Mouse (Mus musculus) brain, embryonic 18.5 days (tissue): ENCODE measurements around the gene Ano6.

Experiments used
- DNase-seq: peaks from one replicate; pipeline ENCODE4 v3.0.0-alpha.2; 2012; ENCODE audit warnings: low read depth, low spot score

The Ano6 gene

DNA sequence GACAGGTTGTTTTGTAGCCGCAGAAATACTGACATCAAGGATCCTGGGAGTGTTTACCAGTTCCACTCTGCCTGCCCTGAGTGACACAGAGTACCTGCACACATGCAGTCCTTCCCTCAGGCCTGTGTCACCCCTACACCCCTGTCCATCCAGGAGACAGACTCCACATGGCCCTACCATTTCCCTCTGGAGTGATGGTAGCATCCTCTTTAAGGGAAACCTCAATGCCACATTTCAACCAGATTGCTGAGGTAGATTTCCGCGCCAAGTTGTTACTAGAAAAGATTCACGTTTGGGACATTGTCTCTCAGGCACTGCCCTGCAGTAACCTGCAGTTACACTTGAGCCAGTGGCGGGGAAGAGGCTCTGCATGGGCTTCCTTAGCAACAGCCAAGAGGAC, 97.9 kb downstream of the Ano6 start:
- no peak for DNase-seq

DNA sequence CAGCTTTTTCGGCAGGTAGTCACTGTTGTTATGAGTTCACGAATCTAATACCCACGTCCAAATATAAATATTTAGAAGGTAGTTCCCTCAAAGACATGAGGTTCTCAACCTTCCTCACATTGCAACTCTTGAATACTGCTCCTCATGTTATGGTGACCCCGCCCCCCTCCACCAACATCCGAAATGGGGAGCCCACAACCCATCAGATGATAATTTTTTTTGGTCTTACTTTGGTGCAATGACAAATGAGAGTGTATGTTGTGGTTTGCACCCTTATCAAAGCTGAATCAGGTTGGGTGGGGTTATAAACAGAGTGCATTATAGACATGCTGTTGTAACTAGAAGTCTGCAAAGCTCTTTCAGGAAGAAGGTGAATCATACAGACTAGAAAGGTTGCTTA, 99.7 kb downstream of the Ano6 start:
- DNase-seq, result no peak

DNA sequence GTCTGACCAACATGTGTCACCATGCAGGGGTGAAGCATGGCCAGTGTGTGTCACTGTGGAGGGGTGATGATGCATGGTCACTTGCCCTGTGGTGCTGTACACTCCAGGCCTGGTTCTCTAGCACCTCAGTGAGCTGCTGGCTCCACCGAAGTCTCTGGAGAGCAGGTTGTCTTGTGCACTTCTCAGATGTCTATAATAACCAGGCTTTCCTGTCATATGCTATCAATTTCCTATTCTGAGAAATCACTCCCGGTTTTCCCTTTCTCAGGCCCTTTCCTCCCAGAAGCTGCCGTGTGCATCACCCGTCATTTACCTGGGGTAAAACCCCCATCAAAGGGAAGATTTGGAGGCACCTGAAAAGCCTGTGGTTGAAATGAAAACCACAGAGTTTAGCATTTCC, 101.5 kb downstream of the Ano6 start:
- no peak for DNase-seq

DNA sequence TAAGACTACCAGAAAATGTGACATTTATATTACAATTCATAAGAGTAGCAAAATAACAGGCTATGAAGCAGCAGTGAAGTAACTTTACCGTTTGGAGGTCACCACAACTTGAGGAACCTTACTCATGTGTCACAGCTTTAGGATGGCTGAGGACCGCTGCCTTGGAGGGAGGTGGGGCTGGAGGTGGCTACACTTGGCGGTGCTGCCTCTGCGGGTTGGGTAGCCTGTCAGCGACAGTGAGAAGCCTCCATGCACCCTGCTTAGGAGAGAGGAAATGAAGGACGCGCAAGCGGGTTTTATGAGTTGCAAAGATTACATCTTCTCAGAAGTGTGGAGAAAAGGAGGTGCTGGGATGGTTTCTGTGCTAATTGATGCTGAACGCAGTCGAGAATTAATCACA, 102.3 kb downstream of the Ano6 start:
- no peak for DNase-seq

DNA sequence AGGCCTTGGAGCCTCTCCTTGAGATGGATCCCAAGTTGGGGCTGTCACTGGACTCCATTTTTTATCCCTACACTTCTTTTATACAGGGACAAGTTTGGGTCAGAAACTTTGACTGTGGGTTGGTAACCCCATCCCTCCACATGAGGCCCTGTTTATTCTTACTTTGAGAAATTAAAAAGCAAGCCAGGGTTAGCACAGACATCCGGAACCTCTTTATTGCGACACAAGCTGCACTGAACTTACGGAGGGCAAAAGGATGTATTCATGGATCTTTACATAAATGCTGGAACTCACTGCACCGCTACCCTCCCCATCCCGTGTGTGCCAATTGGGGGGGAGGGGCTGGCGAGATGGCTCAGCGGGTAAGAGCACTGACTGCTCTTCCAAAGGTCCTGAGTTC, 105.1 kb downstream of the Ano6 start:
- DNase-seq, result no peak

DNA sequence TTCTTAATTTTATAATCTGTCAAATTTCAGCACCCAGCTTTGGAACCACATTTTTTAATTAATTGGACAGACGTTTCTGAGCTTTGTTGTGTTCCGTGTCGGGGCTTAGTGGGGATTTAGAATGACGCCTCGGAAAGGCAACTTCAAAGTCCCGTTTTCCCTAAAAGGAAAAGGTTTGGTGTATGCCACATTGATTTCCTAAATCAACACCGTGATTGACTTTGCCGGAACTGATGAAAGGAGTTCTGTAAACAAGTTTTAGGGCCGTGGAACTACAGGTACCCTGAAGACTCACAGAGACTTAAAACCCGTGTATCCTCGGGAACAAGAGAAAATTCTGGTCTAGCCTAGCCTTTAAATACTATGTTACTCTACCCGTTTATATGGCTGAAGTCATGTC, 107.0 kb downstream of the Ano6 start:
- DNase-seq, result no peak

DNA sequence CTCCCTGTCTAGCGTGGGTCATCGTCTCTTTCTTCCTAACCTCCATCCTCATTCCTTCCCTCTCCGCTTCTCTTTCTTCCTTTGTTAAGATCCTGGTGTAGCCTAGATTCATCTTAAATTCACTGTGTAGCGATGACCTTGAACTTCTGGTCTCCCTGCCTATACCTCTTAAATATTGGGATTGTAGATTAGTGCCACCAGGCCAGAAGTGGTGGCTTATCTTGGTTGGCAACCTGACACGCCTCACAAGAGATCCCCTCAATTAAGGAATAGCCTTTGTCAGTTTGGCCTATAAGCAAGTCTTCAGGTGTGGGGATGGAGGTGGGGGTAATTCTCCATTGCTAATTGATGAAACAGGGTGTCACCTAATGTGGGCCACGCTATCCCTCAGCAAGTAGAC, 107.8 kb downstream of the Ano6 start:
- no peak for DNase-seq

DNA sequence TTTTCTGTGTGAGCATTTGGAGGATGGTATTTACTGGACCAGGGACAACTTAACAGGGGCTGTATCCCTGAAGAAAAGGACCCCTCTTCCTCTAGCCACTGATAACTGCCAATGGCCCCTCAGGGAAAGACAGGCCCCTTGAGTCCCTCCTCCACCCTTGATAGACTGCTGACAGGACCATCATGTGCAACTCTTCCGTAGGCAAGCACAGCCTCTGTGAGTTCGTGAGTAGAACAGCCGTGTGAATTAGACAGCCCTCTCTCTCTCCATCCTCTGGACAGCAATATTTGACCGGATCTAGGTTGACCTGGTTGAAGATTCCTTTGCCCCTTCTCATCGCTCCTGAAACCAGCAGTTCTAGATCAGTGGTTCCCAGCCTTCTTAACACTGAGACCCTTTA, 111.8 kb downstream of the Ano6 start:
- DNase-seq, result no peak

DNA sequence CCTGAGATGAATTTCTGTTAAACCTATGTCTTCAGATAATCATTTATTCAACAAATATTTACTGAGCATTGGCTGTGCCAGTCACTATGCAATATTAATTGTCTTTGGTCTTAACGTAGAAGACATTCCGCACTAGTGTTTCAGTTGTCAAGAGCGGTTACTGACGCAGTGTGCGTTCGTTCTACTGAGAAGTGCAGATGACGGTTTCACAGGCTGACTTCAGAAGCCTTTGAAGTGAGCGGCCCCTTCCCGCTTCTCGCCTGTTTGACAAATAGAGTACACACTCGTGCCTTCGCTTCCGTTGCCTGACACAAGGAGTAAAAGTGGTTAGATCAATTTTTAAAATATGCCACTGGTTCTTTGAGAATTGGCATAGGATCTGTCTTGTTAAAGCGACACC, 113.6 kb downstream of the Ano6 start:
- DNase-seq, result no peak

DNA sequence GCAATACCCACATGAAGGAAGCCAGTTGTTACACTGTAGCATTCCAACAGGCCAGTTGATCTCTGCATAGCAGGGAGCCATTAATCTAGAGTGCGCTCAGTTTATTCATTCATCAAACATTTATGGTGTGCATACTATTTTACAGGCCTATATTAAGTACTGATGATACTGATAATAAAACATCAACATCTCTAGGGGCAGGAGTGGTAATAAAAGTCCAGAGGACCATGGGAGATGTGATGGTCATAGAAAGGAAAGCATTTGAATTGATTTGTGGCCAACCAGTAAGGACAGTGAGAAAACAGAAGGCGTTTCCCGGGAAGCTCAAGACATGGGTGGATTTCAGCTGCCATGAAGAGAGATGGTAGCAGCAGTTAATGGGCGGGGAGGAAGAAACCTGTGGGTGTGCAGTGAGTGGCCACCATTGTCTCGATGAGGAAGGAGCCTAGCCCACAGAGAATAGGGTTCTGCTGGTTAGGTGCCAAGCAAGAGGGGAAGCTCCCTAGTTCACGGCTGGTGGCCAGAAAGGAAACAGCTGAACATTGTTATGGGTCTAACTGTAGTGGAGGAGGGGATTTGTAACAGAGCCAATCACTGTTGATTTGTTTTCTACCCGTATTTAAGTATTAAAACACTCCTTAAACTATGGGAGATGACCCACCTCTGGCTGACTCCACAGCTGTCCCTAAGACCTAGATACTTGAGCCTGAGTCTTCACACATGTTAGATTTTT, 115.5 kb downstream of the Ano6 start:
- no peak for DNase-seq

DNA sequence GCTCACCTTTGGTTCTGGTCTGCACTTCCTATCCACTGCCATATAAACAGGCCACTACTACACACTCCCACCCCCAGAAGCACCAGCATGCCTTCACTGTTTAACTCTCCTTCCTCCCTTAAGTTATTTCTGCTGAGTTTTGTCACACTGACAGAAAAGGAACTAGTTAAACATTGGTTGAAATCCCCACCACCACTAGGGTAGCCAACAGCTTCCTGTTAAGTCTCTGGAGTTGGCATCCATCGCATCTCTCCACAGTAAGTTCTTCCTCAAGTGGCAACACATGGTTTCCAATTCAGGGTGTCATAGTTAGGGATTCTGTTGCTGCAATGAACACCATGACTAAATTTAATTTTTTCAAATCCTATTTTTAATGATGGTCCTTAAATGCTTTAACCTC, 116.2 kb downstream of the Ano6 start:
- DNase-seq, result no peak

DNA sequence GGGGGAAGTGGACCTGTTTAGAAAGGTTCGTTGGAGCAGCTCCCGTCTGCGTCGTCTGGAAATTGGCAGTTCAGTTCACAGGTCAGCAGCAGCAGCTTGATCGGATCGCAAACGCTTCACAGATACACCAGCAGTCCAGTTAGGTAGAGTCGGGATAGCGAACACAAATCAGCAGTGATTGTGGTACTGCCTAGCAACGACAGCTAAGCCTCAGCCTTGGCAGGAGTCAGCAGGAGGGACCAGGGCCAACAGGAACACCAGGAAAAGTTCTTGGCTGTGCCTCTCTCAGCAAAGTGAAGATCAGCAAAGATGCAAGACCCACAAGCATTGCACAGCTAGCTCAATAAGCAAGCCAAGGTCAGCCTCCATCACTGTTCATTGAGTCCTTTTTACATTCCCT, 116.7 kb downstream of the Ano6 start:
- DNase-seq, result no peak

DNA sequence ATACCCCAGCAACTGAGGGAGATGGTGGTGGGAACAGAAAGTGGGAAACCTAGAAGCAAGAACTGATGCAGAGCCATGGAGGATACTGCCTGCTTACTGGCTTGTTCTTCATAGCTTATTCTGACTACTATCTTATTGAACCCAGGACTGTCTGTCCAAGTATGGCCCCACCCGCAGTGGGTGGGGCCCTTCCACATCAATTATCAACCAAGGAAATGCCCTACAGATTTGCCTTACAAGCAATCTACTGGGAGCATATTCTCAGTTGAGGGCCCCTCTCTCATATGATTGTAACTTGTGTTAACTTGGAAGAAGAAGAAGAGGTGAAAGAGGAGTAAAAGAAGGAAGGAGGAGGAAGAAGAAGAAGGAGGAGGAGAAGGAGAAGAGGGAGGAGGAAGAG, 117.3 kb downstream of the Ano6 start:
- DNase-seq, result no peak

DNA sequence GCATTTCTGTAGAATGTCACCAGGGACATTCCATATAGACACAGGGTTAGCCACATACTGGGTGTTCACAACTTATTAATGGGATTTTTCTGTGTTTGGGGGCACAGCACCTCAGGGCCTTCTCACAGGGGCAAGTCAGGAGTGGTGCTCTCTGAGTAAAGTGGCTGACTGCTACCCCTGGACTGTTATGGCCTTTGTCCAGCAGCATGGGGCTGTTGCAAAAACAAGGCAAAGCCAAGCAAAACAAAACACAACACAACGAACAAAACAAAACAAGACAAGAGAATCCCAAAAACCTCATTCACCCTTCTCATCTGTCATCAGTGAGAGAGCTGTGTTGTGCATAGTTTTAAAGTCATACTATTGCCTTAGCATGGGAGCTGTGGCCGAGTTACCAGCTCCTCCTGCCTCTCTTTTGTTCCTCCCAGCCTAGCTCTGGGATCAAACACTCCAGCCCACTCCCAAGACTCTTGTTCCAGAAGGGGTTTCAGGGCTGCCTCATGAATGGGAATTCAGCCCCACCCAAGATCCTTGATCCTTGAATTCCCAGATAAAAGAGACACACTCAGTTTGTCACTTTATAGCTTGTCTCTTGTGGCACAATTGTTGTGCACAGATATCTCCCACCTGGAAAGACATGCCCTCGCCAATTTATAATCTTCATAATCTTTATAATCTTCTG, 119.6 kb downstream of the Ano6 start:
- DNase-seq, result no peak

DNA sequence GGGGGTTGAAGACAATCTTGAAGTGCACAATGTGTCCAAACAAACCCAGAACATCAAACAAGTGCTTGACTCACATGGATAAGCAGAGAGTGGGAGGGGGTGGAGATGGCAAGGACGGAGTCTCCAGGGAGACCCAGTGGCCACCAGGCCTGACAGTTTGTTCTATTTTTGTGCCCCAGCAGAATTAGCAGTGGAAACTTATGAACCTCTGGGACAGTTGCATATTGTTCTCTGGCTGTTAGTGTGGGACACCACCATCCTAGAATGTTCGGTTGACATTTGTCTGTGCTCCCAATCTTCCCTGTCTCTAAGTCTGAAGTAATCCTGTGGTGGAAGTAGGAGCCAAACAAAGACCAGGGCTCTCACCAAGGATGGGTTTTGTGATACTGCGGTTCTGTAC, 124.3 kb downstream of the Ano6 start:
- DNase-seq, result no peak

DNA sequence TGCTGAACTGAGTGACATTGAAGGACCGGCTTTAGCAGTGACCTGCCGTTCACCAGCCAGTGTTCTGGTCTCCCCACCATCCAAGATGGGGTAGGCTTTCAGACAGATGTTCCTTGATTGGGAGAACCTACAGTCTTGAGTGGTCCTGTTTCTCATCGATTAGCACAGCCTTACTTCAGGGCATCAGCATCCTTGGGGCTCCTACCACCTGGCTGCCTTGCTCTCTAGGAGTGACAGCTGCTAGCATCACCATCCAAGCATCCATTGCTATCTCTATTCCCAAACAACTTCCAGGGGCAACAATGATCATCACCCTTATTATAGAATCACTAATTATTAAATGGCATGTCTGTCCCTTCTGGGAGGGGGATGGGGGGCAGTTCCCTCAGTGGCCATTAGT, 124.8 kb downstream of the Ano6 start:
- no peak for DNase-seq

DNA sequence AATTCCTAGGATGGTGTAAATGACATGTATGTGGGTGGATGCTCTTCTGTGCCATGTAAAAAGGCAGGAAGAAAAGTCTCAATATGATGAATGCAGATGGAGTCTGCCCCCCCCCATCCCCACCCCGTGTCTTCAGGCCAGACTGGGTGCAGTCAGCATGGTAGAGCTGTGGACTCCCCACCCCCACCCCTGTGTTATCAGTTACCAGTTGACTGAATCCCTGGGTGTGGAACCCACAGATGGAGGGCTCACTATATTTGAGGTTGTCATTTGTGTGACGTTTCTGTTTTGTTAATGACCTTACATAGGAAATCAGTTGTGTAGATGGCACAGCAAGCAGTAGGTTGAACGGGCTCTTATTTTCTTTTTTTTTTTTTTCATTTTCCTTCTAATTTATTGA, 126.7 kb downstream of the Ano6 start:
- no peak for DNase-seq

DNA sequence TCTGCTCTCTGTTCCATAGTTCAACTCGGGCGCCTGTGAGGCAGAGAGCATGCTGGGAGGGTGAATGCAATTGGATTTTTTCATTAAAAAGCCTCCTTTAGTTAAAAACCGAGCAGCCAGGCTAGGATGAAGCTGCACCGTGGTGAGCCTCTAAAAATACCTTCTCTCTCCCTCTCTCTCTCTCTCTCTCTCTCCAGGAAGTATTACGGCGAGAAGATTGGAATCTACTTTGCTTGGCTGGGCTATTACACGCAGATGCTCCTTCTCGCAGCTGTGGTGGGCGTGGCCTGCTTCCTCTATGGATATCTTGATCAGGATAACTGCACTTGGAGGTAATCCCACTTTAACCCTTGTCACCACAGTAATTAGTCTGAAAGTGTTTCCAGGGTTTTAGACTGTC, 129.4 kb downstream of the Ano6 start:
- no peak for DNase-seq

DNA sequence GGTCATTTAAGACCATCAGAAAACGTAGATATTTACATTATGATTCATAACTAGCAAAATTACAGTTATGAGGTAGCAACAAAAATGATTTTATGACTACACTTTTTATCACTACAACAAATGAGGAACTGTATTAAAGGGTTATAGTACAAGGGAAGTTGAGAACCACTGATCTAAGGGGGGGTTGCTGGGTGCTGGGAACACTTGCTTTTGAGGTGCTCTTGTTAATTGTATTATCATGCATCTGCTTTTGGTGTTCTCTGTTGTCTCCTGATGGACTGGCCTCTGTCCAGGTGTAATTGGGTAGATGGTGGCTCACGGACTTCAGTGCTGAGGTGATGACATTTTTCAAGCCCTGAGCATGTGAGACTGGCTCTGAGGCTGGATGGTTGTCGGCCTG, 130.4 kb downstream of the Ano6 start:
- DNase-seq, result no peak

DNA sequence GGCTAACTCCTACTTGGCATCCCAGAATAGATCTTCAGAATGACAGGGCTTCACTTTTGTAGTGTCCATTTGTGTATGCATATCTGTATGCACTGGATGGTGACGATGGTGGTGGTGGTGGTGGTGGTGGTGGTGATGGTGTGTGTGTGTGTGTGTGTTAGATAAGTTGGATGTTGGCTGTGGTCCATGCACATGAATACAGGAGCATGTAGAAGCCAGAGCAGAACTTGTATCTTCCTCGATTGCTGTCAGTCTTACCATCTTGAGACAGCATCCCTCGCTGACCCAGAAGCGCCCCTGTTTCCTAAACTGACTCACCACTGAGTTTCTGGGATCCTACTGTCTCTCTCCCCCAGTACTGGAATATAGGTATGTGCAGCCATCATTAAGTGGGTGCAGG, 131.0 kb downstream of the Ano6 start:
- DNase-seq, result no peak

DNA sequence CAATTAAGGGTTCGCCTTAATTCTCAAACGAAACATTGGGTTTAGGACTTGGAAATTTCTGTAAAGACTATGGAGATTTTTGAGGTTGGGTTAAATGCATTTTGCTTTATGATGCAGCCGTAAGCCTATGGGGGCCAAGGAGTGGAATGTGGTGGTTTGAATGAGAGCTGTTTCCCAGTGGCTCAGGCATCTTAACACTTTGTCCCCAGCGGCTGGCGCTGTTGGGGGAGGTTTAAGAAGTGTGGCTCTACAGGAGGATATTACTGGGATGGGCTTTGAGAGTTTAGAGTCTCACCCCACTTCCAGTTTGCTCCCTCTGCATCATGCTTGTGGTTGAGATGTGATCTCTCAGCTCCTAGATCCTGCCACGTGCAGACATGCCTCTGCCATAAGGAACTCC, 131.9 kb downstream of the Ano6 start:
- DNase-seq, result no peak

DNA sequence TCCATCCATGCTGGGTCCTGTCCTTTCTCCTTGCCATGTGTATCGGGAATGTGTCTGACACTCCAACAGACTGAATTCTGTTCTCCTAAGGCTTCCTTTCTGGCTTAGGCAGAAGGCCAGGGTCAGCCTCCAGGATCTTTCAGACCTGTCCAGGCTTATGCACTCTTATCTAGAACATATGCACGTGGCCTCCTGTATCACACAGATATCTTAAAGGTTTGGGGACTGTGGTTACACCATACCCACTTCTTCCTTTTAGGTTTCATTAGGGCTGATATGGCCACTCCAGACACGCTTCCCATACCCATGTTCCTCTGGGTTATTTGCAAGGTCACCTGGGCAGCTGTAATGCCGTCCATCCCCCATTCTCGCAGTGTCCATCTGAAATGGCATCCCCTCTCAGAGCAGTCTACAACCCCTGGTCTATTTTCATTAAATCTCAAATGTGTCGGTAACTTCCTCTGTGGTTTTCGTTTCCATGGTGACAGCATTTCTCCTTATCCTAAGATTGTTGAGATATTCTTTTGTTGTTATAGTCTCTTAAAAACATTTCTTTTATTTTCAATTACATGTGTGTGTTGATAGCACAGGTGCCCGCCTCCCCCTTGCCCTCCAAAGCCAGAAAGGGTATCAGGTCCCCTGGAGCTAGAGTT, 134.8 kb downstream of the Ano6 start:
- no peak for DNase-seq

DNA sequence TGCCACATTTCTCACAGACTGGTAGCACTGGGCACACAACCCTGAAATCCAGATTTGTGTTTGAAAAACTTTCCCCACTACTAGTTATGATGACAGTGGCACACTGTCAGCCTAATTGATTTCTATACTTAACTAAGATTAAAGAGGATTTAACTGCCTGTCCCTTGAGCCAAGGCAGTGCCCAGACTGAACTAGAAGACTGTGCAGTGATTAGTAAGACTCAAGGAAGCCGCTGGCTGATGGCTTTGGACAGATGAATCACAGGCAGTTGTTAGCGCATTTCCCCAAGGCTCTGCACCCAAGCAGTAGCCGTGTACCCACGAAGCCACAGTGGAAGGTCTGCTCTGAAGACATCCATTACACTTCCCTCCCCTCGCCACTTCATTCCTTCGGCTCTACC, 138.4 kb downstream of the Ano6 start:
- DNase-seq, result no peak
